Mouse (Mus musculus) limb, embryonic 10.5 days (tissue): Measurements from ENCODE around the gene Nrip2. TPM values are rescaled to one million over a fixed set of nuclear protein-coding genes. Genes with fewer than 3 reads are reported as not detected.
A peak's percentile ranks its signal among the peaks of the same experiment; 100 is the strongest.
"Not testable (repeated sequence)": the region's sequence is repeated elsewhere in the genome, so short reads cannot be mapped to it uniquely, and the experiment has no call there.

ENCODE experiments used
- DNase-seq: peaks from one replicate; pipeline ENCODE4 v3.0.0-alpha.2; 2017; ENCODE audit warnings: low spot score
- H3K27ac ChIP-seq: fragments of 300-500 bp; sonication (generic); 2 replicates; pipeline ENCODE4 v1.5.1; 2016; ENCODE audit warnings: mild to moderate bottlenecking
- H3K27me3 ChIP-seq: fragments of 300-500 bp; sonication (generic); 2 replicates; pipeline ENCODE4 v1.6.1; 2016; ENCODE audit warnings: low read depth, mild to moderate bottlenecking; ENCODE audit not compliant: poor library complexity, severe bottlenecking
- H3K36me3 ChIP-seq: fragments of 300-500 bp; sonication (generic); 2 replicates; pipeline ENCODE4 v1.6.1; 2016; ENCODE audit warnings: mild to moderate bottlenecking, moderate library complexity
- H3K4me1 ChIP-seq: fragments of 300-500 bp; sonication (generic); 2 replicates; pipeline ENCODE4 v1.6.1; 2016
- H3K4me3 ChIP-seq: fragments of 300-500 bp; sonication (generic); 2 replicates; pipeline ENCODE4 v1.5.1; 2016; ENCODE audit warnings: mild to moderate bottlenecking, moderate library complexity
- H3K9me3 ChIP-seq: fragments of 300-500 bp; sonication (generic); replicated peaks from 2 replicates; pipeline ENCODE4 v1.6.1; 2016; ENCODE audit warnings: mild to moderate bottlenecking
- WGBS: fragments of 180-500 bp; shearing (Covaris S2); methylation state at CpG from one replicate; pipeline ENCODE4 v1.1.7; 2016; 5-methylcytosine and 5-hydroxymethylcytosine counted together
- polyA plus RNA-seq: library from polyadenylated mRNA; unstranded; fragments of >200 nt; fragmentation: Nextera tagmentation; extraction: Ambion mirVana; gene quantifications from 2 replicates; pipeline ENCODE4 v1.2.1, GENCODE M21; 2016

Gene Nrip2
- polyA plus RNA-seq, 1 experiment from 2014 or later: 2.3 TPM

DNA sequence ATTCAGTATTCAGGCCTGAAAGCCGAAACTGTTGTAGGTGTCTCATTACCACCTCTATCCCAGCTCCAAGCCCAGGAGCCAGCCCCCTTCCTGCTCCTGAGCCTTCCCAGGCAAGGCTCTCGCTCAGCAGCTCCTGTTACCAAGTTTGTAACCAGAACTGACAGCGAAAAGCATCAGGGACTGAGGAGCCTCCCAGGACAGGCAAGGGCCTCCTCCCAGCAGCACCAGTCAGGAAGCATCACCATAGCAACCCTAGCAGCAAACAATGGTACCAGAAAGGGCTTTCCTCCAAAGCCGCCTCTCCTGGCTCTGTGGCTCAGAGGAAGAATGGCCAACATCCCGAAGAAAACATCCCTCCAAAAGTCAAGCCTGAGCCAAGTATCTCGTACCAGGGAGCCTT, 23.9 kb upstream of the Nrip2 start, which contains the start of the genes Tex52 and Gm44596:
Gene Tex52 (plus strand): TSS at position 265 of the 400 bp plus-strand sequence.
Gene Gm44596 (plus strand): TSS at position 312 of the 400 bp plus-strand sequence.
- peaks cover 73% of the 10 kb centered on the region for H3K36me3 ChIP-seq
- WGBS: 72% methylated on average over 6 of the region's 6 CpGs
- no peak within 1 kb of the TSS for H3K27ac ChIP-seq
- H3K9me3 ChIP-seq: no peaks in the 10 kb centered on the region
- H3K4me1 ChIP-seq: no peaks in the 10 kb centered on the region
- DNase-seq: no peak
- no peak within 1 kb of the TSS for H3K4me3 ChIP-seq
- H3K27me3 ChIP-seq: no peaks in the 10 kb centered on the region

DNA sequence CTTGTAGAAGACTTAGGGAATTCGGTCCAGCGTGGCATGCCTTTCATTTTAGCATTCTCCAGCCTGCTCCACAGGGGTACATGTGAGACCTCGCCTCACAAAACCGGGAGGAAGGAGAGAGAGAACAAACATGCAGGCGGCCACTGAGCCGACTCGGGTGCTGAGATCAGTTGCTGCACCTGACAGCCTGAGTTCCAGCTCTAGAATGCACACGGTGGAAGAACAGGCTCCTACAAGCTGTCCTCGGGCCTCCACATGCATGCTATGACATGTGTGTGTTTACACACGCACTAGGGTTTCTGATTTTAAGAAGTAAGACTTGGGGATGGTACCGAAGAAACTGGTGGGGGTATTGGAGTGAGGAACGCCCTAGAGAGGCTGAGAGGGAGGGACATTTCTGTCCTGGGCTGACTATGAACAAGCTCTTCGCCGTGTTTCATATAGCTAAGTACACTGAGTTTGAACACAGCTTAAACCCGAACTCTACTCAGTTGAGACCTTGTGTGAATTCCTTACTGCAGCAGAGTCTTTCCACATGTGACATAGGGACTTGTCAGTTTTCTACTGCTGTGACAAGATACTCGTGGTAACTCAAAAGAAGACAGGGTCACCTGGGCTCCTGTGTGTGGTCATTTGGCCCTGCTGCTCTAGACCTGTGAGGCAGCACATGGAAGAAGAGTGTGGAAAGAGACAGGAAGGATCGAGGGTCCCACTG, 22.6 kb upstream of the Nrip2 start:
- WGBS: 91% methylated on average over 17 of the region's 17 CpGs
- Histone ChIP-seq H3K9me3 (no peaks in the 10 kb centered on the region), H3K4me1 (no peaks in the 10 kb centered on the region), H3K27ac (no peak overlapping the region), H3K4me3 (no peak overlapping the region), H3K27me3 (no peaks in the 10 kb centered on the region), H3K36me3 (peaks cover 60% of the 10 kb centered on the region)
- DNase-seq: no peak

DNA sequence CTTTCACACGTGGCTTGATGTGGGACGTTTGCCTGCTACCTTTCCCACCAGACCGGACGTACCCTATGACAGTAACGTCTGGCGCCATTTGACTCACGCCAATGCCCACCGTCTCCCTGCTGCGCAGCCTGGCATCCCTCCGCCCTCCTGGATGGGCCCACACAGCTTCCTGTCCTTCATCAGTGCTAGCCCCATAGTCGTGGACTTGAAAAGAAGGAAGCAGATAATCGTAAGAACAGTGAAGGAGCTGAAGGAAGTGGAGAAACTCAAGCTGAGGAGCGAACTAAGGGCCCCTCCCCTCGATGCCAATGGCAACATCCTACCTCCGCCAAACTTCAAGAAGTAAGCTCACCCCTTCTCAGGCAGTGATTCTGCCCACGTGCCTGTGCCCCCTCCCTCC, 19.5 kb upstream of the Nrip2 start:
- H3K4me1 ChIP-seq: no peaks in the 10 kb centered on the region
- no peaks in the 10 kb centered on the region for H3K27me3 ChIP-seq
- H3K27ac ChIP-seq: no peak overlapping the region
- H3K4me3 ChIP-seq: no peak overlapping the region
- no peak for DNase-seq
- WGBS: 87% methylated on average over 16 of the region's 16 CpGs
- peaks cover 29% of the 10 kb centered on the region for H3K36me3 ChIP-seq
- no peaks in the 10 kb centered on the region for H3K9me3 ChIP-seq

DNA sequence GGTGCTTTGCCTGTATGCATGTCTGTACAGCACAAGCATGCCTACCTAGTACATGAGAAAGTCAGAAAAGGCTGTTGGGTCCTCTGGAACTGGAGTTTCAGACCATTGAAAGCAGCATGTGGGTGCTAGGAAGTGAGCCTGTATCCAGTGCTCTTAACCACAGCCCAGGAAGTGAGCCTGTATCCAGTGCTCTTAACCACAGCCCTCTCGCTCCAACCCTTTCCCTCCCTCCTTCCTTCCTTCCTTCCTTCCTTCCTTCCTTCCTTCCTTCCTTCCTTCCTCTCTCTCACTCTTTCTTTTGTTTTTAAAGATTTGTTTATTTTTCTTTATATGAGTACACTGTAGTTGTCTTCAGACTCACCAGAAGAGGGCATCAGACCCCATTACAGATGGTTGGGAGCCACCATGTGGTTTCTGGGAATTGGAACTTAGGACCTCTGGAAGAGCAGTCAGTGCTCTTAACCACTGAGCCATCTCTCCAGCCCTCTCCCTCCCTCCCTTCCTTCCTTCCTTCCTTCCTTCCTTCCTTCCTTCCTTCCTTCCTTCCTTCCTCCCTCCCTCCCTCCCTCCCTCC, 18.4 kb upstream of the Nrip2 start:
- H3K27ac ChIP-seq, H3K4me3 ChIP-seq, H3K4me1 ChIP-seq, H3K9me3 ChIP-seq, H3K27me3 ChIP-seq, DNase-seq: not testable (repeated sequence)
- 80% methylated on average over 1 of the region's 1 CpGs for WGBS
- H3K36me3 ChIP-seq: peaks cover 20% of the 10 kb centered on the region

DNA sequence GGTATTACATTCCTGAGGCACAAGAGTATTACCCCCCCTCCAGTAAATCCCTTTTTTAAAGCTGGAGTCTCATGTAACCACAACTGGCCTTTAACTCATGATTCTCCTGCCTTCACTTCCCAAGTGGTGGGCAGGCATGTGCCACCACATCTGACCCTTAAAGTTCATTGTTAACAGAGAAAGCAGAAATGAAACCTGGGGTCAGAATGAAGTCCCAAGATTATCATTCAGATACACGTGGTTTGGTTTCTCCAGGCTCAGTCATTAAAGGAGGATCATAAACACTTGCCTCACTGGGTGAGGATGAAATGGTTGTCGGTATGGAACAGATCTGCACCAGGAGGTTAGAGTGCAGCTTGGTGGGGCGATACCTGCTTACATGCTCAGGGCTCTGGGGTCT, 17.8 kb upstream of the Nrip2 start:
- Histone ChIP-seq H3K9me3 (no peaks in the 10 kb centered on the region), H3K27ac (no peak overlapping the region), H3K27me3 (no peaks in the 10 kb centered on the region), H3K36me3 (peaks cover 14% of the 10 kb centered on the region), H3K4me3 (no peak overlapping the region), H3K4me1 (no peaks in the 10 kb centered on the region)
- WGBS: 74% methylated on average over 3 of the region's 3 CpGs
- no peak for DNase-seq

DNA sequence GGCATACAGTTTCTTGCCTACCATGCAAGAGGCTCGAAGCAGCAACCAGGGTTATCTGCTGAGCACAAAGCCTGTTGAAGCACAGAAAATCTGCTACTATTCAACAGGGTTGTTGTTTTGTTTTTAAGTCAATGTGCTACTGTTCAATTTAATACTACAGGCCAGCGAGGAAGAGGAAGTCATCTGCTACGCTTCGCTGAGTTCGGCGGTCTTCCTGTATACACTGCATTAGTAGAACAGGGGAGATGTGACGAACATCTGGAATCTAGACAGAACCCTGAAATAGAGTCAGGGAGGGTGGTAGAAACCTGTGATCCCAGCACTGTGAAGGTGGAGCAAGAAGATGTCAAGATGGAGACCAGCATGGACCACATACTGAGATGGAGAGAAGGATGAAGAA, 15.3 kb upstream of the Nrip2 start:
- no peak for DNase-seq
- WGBS: 86% methylated on average over 7 of the region's 7 CpGs
- Histone ChIP-seq H3K4me3 (no peak overlapping the region), H3K27me3 (no peaks in the 10 kb centered on the region), H3K27ac (no peak overlapping the region), H3K36me3 (no peaks in the 10 kb centered on the region), H3K9me3 (no peaks in the 10 kb centered on the region), H3K4me1 (no peaks in the 10 kb centered on the region)

DNA sequence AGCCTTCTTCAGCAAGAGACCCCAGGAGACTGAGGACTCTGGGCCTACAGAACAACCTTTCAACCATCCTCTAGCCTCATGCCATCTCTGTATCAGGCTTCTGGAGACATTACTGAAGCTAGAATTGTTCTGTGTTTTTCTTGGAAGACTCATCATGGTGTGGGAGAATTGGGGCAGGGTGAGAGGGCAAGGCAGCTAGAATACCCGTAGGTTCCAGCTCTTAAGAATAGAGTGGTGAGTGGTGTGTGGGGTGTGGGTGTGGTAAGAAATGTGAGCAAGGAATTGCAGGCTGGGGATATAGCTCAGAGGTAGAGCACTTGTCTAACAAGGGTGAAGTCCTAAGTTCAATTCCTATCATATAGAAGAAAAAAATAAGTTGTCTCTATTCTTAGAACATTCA, 14.1 kb upstream of the Nrip2 start:
- no peak overlapping the region for H3K4me3 ChIP-seq
- 84% methylated on average over 1 of the region's 1 CpGs for WGBS
- H3K36me3 ChIP-seq: no peaks in the 10 kb centered on the region
- no peak overlapping the region for H3K27ac ChIP-seq
- DNase-seq: no peak
- no peaks in the 10 kb centered on the region for H3K27me3 ChIP-seq
- no peaks in the 10 kb centered on the region for H3K9me3 ChIP-seq
- no peaks in the 10 kb centered on the region for H3K4me1 ChIP-seq

DNA sequence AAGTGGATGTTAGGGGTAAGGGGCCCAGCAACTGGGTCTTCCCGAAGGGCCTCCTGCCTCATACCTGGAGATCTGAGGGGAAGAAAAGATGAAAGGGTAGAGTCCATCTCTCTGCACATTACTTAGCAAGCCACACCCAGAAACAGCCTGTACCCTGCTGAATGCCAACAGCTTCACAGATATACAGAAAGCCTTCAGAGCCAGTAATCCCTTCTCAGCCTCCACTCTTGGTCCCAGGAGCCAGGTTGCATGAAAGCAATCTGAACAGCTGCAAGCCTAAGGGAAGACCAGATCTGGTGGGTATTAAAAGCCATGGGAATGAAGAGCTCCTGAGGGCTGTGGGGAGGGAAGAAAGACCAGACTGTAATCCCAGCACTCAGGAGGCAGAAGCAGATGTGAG, 9.9 kb upstream of the Nrip2 start:
- no peaks in the 10 kb centered on the region for H3K4me1 ChIP-seq
- no peak overlapping the region for H3K27ac ChIP-seq
- H3K4me3 ChIP-seq: no peak overlapping the region
- 95% methylated on average over 1 of the region's 1 CpGs for WGBS
- no peaks in the 10 kb centered on the region for H3K36me3 ChIP-seq
- DNase-seq: no peak
- H3K9me3 ChIP-seq: no peaks in the 10 kb centered on the region
- H3K27me3 ChIP-seq: no peaks in the 10 kb centered on the region

DNA sequence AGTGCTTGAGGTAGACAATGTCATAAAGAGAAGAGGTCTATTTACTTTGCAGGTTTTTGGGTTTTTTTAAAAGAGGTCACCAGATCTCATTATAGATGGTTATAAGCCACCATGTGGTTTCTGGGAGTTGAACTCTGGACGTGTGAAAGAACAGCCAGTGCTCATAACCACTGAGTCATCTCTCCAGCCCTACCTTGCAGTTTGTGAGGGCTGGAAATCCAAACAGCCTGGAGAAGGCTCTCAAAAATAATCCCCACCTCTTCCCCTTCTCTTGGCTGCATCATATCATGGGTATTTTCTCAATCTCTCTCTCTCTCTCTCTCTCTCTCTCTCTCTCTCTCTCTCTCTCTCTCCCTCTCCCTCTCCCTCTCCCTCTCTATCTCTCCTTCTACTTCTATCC, 8.4 kb upstream of the Nrip2 start:
- H3K36me3 ChIP-seq: no peaks in the 10 kb centered on the region
- H3K27ac ChIP-seq: no peak overlapping the region

DNA sequence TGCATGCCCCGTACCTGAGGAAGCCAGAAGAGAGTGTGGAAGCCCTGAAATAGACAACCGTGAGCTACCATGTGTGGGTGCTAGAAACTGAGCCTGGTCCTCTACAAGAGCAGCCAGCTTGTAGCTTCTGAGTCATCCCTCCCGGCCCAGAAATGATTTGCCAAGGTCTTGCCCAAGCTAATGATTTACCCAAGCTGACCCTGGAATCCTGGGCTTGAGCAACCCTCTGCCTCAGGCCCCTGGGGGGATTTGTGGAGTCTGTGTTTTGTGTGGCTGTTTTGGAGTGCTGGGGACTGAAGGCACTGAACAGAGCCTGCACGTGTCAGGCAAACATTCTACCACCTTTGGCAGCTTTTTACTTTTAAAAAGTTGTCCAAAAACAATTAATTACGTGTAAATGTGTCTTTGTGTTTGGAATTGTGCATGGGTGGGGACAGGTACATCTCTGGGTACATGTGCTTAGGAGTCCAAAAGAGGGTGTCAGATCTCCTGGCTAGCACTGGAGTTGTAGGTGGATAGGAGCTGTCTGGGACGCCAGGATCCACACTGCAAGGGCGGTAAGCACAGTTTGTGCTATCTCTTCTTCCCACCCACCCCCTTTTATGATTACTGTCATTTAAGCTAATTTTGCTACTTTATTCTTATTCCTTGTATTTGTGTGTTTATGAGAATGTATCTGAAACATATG, 1.4 kb upstream of the Nrip2 start:
- H3K4me3 ChIP-seq: no peak overlapping the region
- no peaks in the 10 kb centered on the region for H3K36me3 ChIP-seq
- no peaks in the 10 kb centered on the region for H3K9me3 ChIP-seq
- H3K27me3 ChIP-seq: no peaks in the 10 kb centered on the region
- no peak for DNase-seq
- H3K27ac ChIP-seq: no peak overlapping the region
- H3K4me1 ChIP-seq: peaks cover 10% of the 10 kb centered on the region; the same call in 1 of the 2 replicates
- WGBS: 86% methylated on average over 7 of the region's 7 CpGs

More for the DNA sequence above, 8.4 kb upstream of the Nrip2 start:
- H3K27me3 ChIP-seq: no peaks in the 10 kb centered on the region
- DNase-seq: no peak
- no peaks in the 10 kb centered on the region for H3K4me1 ChIP-seq
- no peak overlapping the region for H3K4me3 ChIP-seq
- 59% methylated on average over 1 of the region's 1 CpGs for WGBS
- H3K9me3 ChIP-seq: no peaks in the 10 kb centered on the region

DNA sequence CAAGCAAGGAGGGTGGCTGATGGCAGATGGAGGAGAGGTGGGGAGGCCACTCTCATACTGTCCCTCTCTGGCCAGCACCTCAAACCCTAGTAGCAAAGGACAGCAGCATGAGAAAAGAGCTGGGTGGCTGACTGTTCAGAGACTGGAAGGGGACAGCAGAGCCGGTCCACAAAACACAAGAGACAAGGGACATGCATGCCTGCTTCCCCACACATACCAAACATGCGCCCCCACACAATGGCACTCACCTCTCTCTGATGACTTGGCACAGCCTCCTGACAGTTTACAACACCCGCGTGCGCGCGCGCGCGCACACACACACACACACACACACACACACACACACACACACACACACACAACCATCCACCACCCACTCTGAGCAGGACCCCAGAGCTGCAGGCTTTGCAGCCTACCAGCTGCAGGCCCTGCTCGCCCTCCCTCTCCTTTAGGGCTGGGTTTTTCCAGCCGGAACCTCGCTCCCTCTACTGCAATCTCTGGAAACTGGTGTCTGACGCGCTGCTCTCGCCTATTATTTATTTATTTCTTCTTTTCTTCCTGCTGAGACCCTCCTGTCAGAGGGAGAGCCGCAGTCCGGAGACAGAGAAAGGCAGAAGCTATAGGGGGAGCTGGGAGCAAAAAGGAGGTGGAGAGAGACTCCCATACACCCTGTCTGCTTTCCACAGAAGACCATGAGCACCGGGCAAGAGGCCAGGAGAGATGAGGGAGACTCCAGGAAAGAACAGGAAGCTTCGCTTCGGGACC, 507 bp downstream of the Nrip2 start:
- WGBS: 55% methylated on average over 21 of the region's 21 CpGs
- no peaks in the 10 kb centered on the region for H3K36me3 ChIP-seq
- peak overlapping the region; percentile 20; the same call in 1 of the 2 replicates for H3K4me3 ChIP-seq
- H3K9me3 ChIP-seq: no peaks in the 10 kb centered on the region
- H3K27me3 ChIP-seq: no peaks in the 10 kb centered on the region
- H3K27ac ChIP-seq: peak overlapping the region; percentile 39; the same call in 1 of the 2 replicates
- peaks cover 10% of the 10 kb centered on the region; the same call in 1 of the 2 replicates for H3K4me1 ChIP-seq
- DNase-seq: no peak

DNA sequence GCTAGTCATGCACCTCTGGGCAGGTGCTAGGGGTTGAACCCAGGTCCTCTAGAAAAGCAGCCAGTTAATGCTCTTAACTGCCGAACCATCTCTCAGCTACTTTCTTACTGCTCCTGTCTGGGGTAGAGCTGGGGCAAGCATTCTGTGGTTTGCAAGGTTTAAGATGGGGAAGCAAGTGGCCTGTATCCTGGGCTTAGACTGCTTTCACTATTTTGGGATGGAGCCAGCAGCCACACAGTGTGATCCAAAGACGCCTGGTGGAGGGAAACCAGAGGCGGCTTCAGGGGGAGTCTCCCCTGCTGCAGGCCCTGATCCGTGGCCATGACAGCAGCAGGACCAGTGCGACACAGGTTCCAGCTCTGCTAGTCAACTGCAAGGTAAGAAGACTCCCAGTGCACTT, 5.6 kb downstream of the Nrip2 start:
- WGBS: 63% methylated on average over 5 of the region's 5 CpGs
- H3K27me3 ChIP-seq: no peaks in the 10 kb centered on the region
- H3K9me3 ChIP-seq: no peaks in the 10 kb centered on the region
- no peak overlapping the region for H3K27ac ChIP-seq
- H3K4me3 ChIP-seq: no peak overlapping the region
- peaks cover 39% of the 10 kb centered on the region for H3K36me3 ChIP-seq
- H3K4me1 ChIP-seq: peaks cover 5% of the 10 kb centered on the region; the same call in 1 of the 2 replicates
- DNase-seq: no peak
